Mouse (Mus musculus) embryonic stem cell, embryonic (primary cell): ENCODE results near the gene Sec23ip.

Experiments used
- CTCF ChIA-PET, 4 experiments: fragments of 300-600 bp in 2 of 4; fragments of 350-600 bp in 2 of 4; sonication (Branson Sonifier 250); formaldehyde crosslinking; loops; one replicate each; lab custom pipeline; 2022; ENCODE audit warnings: inconsistent platforms in 2 of 4; lab: Charles Lee
- POLR2A ChIA-PET, 4 experiments: fragments of 300-600 bp in 2 of 4; fragments of 350-600 bp in 2 of 4; sonication (Branson Sonifier 250); formaldehyde crosslinking; loops; one replicate each; lab custom pipeline; 2022; ENCODE audit warnings: antibody characterized with exemption in 4 of 4, inconsistent platforms in 1 of 4; lab: Charles Lee

Sec23ip gene

GRCm38 (mm10) chr7:128746151-128746550, 1.4 kb downstream of the Sec23ip start:
- CTCF ChIA-PET: interaction anchor here in 1 of 4 experiments (0.9 kb wide), 1 partner anchor 21 kb away, joined by 3 read pairs; no protein-coding TSS in a partner anchor
- POLR2A ChIA-PET: interaction anchor here in 3 of 4 experiments (0.7 to 2.7 kb wide), 9 partner anchors 7 to 284 kb away, joined by 3 to 8 read pairs (median 4); partner anchors contain the start of genes Inpp5f (in 1 of the 3) and Tial1 (in 1 of the 3)

- ChIA-PET POLR2A (interaction anchor here in 2 of 4 experiments (0.8 to 1.4 kb wide), 2 partner anchors 8 to 13 kb away, joined by 3 to 4 read pairs; partner anchors contain the start of gene Mcmbp (in 1 of the 2)), CTCF (no interaction called here)
Measured at GRCm38 (mm10) chr7:128748758-128749157, 4.0 kb downstream of the Sec23ip start.

- POLR2A ChIA-PET: interaction anchor here in 1 of 4 experiments (0.5 kb wide), 1 partner anchor 24 kb away, joined by 6 read pairs; no protein-coding TSS in a partner anchor
- CTCF ChIA-PET: interaction anchor here in 1 of 4 experiments (0.5 kb wide), 1 partner anchor 1631 kb away, joined by 3 read pairs; no protein-coding TSS in a partner anchor
Measured at GRCm38 (mm10) chr7:128750296-128750695, 5.6 kb downstream of the Sec23ip start.

GRCm38 (mm10) chr7:128752012-128752411, 7.3 kb downstream of the Sec23ip start:
- ChIA-PET CTCF (no interaction called here), POLR2A (no interaction called here)

GRCm38 (mm10) chr7:128755396-128755795, 10.7 kb downstream of the Sec23ip start:
- CTCF ChIA-PET: interaction anchor here in 1 of 4 experiments (1.3 kb wide), 1 partner anchor 11 kb away, joined by 6 read pairs; no protein-coding TSS in a partner anchor
- POLR2A ChIA-PET: interaction anchor here in 1 of 4 experiments (0.8 to 1.8 kb wide), 4 partner anchors 9 to 22 kb away, joined by 3 to 6 read pairs (median 4); partner anchors contain the start of gene Sec23ip

GRCm38 (mm10) chr7:128758948-128759347, 14.2 kb downstream of the Sec23ip start:
- CTCF ChIA-PET: no interaction called here
- POLR2A ChIA-PET: interaction anchor here in 1 of 4 experiments (0.6 to 1.6 kb wide), 3 partner anchors 13 to 1580 kb away, joined by 3 to 8 read pairs (median 3); partner anchors contain the start of gene Sec23ip

GRCm38 (mm10) chr7:128766696-128767095, 22.0 kb downstream of the Sec23ip start:
- ChIA-PET POLR2A (interaction anchor here in 2 of 4 experiments (0.7 to 1.8 kb wide), 4 partner anchors 10 to 28 kb away, joined by 3 to 6 read pairs (median 4); no protein-coding TSS in a partner anchor), CTCF (interaction anchor here (0.8 to 1.7 kb wide), 5 partner anchors 12 to 61 kb away, joined by 3 to 6 read pairs (median 5); no protein-coding TSS in a partner anchor)

GRCm38 (mm10) chr7:128777201-128777600, 32.5 kb downstream of the Sec23ip start:
- ChIA-PET CTCF (no interaction called here), POLR2A (interaction anchor here in 2 of 4 experiments (0.6 to 1.2 kb wide), 3 partner anchors 10 to 50 kb away, joined by 3 to 5 read pairs (median 3); no protein-coding TSS in a partner anchor)

- ChIA-PET CTCF (interaction anchor here (0.5 to 1.6 kb wide), 32 partner anchors 8 to 1389 kb away, joined by 3 to 9 read pairs (median 4); no protein-coding TSS in a partner anchor), POLR2A (interaction anchor here in 2 of 4 experiments (0.5 to 0.6 kb wide), 2 partner anchors 35 to 699 kb away, joined by 3 read pairs; no protein-coding TSS in a partner anchor)
Measured at GRCm38 (mm10) chr7:128779305-128779704, 34.6 kb downstream of the Sec23ip start.

GRCm38 (mm10) chr7:128781846-128782245, 37.1 kb downstream of the Sec23ip start:
- ChIA-PET CTCF (no interaction called here), POLR2A (no interaction called here)

- CTCF ChIA-PET: no interaction called here
Measured at GRCm38 (mm10) chr7:128790045-128790444, 45.3 kb downstream of the Sec23ip start.

GRCm38 (mm10) chr7:128793464-128793863, 48.7 kb downstream of the Sec23ip start:
- CTCF ChIA-PET: interaction anchor here in 1 of 4 experiments (1.3 kb wide), 1 partner anchor 14 kb away, joined by 4 read pairs; no protein-coding TSS in a partner anchor
- POLR2A ChIA-PET: no interaction called here

More at GRCm38 (mm10) chr7:128790045-128790444, 45.3 kb downstream of the Sec23ip start:
- POLR2A ChIA-PET: interaction anchor here in 1 of 4 experiments (0.5 kb wide), 1 partner anchor 28 kb away, joined by 3 read pairs; no protein-coding TSS in a partner anchor

- ChIA-PET POLR2A (no interaction called here), CTCF (interaction anchor here in 1 of 4 experiments (0.7 kb wide), 1 partner anchor 46 kb away, joined by 3 read pairs; no protein-coding TSS in a partner anchor)
Measured at GRCm38 (mm10) chr7:128824986-128825563, 80.3 kb downstream of the Sec23ip start.

- CTCF ChIA-PET: interaction anchor here in 2 of 4 experiments (0.9 to 1.4 kb wide), 2 partner anchors 474 kb away, joined by 3 to 4 read pairs; no protein-coding TSS in a partner anchor
- POLR2A ChIA-PET: interaction anchor here in 1 of 4 experiments (1.0 kb wide), 1 partner anchor 13 kb away, joined by 4 read pairs; no protein-coding TSS in a partner anchor
Measured at GRCm38 (mm10) chr7:128832455-128833081, 87.8 kb downstream of the Sec23ip start.

- POLR2A ChIA-PET: interaction anchor here in 1 of 4 experiments (0.6 to 1.0 kb wide), 2 partner anchors 12 to 1420 kb away, joined by 4 read pairs; no protein-coding TSS in a partner anchor
- CTCF ChIA-PET: interaction anchor here in 3 of 4 experiments (0.6 to 1.4 kb wide), 4 partner anchors 11 to 474 kb away, joined by 3 to 5 read pairs (median 4); no protein-coding TSS in a partner anchor
Measured at GRCm38 (mm10) chr7:128833196-128833595, 88.5 kb downstream of the Sec23ip start.
